Mouse (Mus musculus): Measurements from ENCODE around the gene Fam53a.

- TF ChIP-seq CTCF (IDR thresholded peaks at IDR 0.05; ENCODE audit: insufficient read depth, low read length) (peak; percentile 85), POLR2A (IDR thresholded peaks at IDR 0.05; ENCODE audit: borderline replicate concordance, extremely low read depth, low read depth, low read length) (no peak)
Observed at GRCm38 (mm10) chr5:33675964-33676363, 46.5 kb upstream of the Fam53a start.
